Mouse (Mus musculus): ENCODE data around the gene Arid5b.

DNA sequence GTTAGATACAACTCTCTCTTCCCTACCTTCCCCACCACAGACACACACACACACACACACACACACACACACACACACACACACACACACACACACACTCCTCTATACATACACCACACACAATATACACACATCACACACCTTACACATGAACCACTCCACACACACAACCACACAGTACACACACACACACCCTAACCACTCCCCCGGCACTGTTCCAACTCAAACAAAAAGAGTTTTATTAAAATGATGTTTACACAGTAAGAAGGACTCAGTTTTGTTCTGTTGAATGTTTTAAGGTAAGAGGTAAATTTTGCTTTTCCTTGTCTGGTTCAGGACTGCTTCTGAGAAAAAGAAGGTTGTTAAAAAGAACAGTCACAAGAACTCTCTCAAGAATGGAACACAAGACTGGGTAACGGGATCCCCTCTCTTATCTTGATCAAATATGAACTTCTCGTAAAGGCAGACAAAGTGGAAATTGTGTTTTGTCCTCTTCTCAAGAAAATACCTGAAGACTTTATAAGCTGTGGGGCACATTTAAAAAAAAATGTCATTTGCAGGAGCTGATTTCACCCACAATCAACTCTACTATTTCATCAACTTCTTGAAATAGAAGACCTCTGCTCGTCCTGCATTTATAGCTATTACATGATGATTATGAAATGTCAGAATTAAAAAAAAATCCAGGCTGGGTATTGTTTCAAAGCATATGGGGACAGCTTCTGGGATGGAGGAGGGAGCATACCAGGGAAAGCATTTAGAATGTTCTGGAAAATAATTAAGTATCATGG is 30.9 kb downstream of the Arid5b start:
- TF ChIP-seq CTCF (conservative IDR thresholded peaks at IDR 0.05; ENCODE audit: low read length), result no peak
- TF ChIP-seq NANOG (IDR thresholded peaks at IDR 0.05; ENCODE audit: borderline replicate concordance, low read length), result no peak
- TF ChIP-seq POU5F1 (IDR thresholded peaks at IDR 0.05; ENCODE audit: borderline replicate concordance, low read length), result no peak

All from E14TG2a.4 (cell line).